Mouse (Mus musculus): ENCODE measurements around the gene Tmem35b.
A peak's percentile ranks its signal among the peaks of the same experiment; 100 is the strongest.

Gene Tmem35b

GRCm38 (mm10) chr4:127168211-127168913 is 44.9 kb downstream of the Tmem35b start:
- peak; percentile 68 for DNase-seq (ENCODE audit: low spot score)

DNA sequence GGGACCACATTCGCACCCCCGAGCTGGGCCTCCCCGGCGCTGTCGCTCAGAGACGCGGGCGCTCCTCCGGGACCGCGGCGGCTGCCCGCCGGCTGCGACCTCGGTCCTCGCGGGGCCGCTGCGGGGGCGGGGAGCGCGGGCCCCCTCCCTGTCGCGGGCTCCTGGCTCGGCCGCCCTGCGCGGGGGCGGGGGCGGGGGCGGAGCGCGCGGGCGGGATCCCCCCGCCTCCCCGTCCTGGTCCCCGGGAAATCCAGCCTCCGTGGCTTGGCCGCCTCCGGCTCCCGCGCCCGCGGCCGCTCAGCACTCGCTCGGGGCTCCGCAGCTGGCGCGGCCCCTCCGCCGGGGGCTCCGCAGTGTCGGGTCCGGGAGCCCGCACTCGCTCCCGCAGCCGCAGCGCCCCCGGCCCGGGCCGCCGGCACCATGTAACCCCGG is 45.4 kb downstream of the Tmem35b start, which contains the start of gene Dlgap3:
Dlgap3 (plus strand) TSS at position 291 of the 432 bp plus-strand sequence.
- peak; percentile 52 for DNase-seq (ENCODE audit: low spot score)

DNA sequence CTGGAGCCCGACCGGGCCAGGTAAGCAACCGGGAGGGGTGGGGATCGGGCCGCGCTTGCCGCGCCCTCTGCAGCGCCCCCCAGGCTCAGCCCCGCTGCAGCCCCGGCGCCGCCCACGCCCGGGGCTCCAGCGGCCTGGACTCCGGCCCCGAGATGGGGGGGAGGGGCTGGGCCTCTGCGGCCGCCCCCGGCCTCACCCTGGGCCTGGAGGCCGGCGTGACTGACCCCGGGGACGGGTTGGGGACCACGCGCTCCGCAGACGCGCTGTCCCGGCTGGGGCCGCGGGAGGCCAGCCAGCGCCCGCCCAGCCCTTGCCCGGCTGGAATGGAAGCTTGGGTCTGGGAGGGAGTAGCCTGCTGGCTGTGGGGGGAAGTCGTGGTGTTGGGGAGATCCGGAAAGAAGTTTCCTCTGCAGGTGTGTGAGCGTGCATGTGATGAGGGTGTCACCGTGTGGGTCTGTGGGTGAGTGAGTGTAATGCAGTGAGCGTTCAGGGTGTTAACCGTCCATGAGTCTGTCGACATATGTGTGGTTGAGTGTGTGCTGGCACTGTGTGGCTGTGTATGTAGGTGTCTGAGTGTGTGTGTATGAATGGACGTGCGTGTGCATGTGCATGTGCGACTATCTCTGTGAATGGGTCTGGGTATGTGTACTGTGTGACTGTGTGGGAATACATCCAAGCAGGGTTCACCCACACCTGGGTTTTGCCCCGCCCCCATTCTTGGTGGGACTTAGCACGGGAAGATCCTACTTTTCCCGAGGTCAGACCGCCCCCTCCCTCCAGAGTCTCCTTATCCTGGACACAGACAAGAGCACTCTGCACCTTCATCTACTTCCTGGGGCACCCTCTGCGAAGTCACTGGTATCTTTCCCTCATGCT is 46.1 kb downstream of the Tmem35b start:
- DNase-seq (ENCODE audit: low spot score): peak; percentile 51

DNA sequence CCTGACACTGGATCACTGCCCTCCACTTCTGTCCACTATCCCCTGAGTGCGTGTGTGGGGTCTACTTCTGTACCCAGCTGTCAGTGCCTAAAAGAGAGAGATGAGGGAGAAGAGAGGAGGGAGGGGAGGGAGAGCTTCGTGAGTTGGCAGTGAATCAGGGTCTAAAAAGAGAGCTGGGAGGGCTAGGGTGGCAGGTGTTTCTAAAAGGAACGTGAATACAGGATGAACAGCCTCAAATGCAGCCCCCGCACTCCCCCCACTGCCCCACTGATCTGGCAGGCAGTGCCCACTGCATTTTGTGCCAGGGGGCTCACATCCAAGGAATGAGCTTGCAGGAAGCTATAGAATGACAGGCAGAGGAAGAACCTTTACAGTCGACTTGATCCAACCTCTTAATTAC is 47.4 kb downstream of the Tmem35b start:
- DNase-seq (ENCODE audit: low spot score): no peak

DNA sequence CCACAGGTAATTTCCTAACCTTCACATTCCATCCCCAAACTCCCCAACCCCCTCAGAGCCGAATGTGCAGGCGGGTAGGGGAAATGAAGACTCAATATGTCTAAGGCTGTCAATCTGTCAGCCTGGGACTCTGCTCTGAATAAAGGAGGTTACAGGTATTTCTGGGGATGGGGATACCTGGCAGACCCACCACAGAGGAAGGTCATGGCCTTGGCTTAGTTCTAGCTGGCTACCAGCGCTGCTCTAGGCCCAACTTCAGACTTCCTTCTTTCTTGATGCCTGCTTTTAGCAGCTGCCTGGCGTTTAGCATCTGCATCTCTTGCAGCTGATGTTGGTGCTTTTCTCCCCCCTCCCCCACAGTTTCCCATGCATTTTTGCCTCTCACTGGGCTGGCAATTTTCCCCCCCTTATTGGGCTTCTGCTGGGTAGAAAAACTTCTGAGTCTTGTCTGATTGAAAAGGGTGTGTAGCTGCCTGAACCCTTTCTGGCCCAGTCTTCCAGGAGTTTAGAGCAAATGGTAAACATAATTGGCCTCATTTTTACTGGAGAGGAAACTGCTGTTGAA is 47.9 kb downstream of the Tmem35b start:
- DNase-seq (ENCODE audit: low spot score): no peak

GRCm38 (mm10) chr4:127172119-127172518 is 48.6 kb downstream of the Tmem35b start:
- DNase-seq (ENCODE audit: low spot score): no peak

GRCm38 (mm10) chr4:127172614-127173013 is 49.1 kb downstream of the Tmem35b start:
- no peak for DNase-seq (ENCODE audit: low spot score)

GRCm38 (mm10) chr4:127173461-127173860 is 50.0 kb downstream of the Tmem35b start:
- peak; percentile 85 for DNase-seq (ENCODE audit: low spot score)

GRCm38 (mm10) chr4:127174075-127174899 is 50.8 kb downstream of the Tmem35b start:
- DNase-seq (ENCODE audit: low spot score): no peak

DNA sequence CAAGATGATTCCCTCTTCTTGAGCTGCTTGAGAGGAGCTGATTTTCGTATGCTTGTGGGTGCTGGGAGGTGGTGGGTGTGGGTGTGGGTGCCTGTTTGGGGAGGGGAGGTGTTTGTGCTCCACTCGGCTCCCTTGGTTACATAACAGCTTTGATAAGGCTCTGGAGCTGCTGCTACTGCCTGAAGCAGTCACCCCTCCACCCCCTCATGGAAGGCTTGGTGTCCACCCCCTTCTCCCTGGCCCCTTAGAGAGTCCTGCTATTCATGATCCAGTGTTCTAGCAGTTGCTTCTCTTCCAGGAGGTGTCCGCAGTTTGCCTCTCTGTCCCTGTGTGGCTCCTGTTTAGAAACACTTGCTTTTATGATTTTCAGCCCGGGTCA is 51.4 kb downstream of the Tmem35b start:
- DNase-seq (ENCODE audit: low spot score): no peak

GRCm38 (mm10) chr4:127177961-127178360 is 54.5 kb downstream of the Tmem35b start:
- no peak for DNase-seq (ENCODE audit: low spot score)

- no peak for DNase-seq (ENCODE audit: low spot score)
These were observed 55.2 kb downstream of the Tmem35b start for GRCm38 (mm10) chr4:127178671-127179070.
